Mouse (Mus musculus): ENCODE data around the gene 1700021F07Rik. TPM values are rescaled to one million over a fixed set of nuclear protein-coding genes. Genes with fewer than 3 reads are reported as not detected.

1700021F07Rik gene
- polyA plus RNA-seq (2017; shearing (Covaris generic)): not detected

DNA sequence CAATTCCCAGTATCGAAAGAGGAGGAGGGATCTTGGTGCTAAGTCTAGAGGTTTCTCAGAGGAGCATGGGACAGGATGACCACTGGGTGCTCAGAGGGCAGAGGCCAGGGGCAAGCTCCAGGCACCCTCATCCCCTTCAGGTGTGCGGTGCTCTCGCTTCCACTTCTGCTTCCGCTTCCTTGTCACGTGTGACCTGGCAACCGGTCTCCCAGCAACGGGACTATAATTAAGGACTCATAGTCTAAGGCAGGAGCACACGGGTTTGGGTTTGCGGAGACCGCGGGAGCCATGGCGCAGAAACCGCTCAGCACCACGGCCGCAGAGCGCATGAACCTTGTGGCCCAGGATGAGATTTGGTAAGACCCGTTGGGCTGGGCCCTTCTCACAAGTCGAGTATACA, at the start of gene 1700021F07Rik:
Gene 1700021F07Rik, plus strand, starts transcription at position 211 of the 400 bp plus-strand sequence.

Other genes with a start within 250 kb of the 1700021F07Rik start
- 15.7 TPM for gene Pmepa1, start 246.1 kb upstream of the 1700021F07Rik start, polyA plus RNA-seq (2017; shearing (Covaris generic))
- not detected for gene Ankrd60, start 55.8 kb downstream of the 1700021F07Rik start, polyA plus RNA-seq (2017; shearing (Covaris generic))
- gene Rab22a, start 137.2 kb downstream of the 1700021F07Rik start, polyA plus RNA-seq (2017; shearing (Covaris generic)): 51.7 TPM
- 0.57 TPM for gene 1700010B08Rik, start 196.8 kb downstream of the 1700021F07Rik start, polyA plus RNA-seq (2017; shearing (Covaris generic))
- 31.5 TPM for gene Vapb, start 214.9 kb downstream of the 1700021F07Rik start, polyA plus RNA-seq (2017; shearing (Covaris generic))

Measured in effector memory CD4-positive, alpha-beta T cell, adult 7 months (primary cell).